Mouse (Mus musculus) heart, postnatal 4 days (tissue): Measurements from ENCODE around the gene Cfap299. TPM values are rescaled to one million over a fixed set of nuclear protein-coding genes. Genes with fewer than 3 reads are reported as not detected.

Source experiments
- DNase-seq: peaks from one replicate; pipeline ENCODE4 v3.0.0; 2021
- total RNA-seq, 2 experiments: library from RNA; stranded (reverse); gene quantifications; 2 replicates each; pipeline ENCODE4 v1.2.3; 2021

Gene Cfap299
- total RNA-seq, 2 experiments from 2014 or later, result not detected

- DNase-seq, result no peak
Observed at GRCm38 (mm10) chr5:98380360-98380759, 51.3 kb downstream of the Cfap299 start.

DNA sequence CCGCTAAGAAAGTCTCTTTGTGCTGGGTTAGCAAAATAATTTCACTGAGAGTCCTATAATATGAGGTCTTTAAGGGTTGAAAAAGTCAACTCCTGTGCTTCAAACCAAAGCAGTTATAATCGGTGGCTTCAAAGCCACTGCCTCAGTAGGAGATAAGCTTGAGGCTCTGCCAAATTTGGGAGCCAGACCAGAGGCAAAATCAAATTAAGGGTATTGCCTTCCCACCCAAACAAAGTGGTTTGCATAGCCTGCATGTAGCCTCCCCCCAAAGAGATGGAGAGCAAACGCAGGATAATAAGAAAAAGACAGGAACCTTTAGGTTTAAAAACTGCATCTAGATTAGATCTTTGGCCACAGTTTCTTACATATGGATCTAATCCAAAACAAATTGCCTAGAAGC lies 58.0 kb downstream of the Cfap299 start:
- DNase-seq, result no peak

GRCm38 (mm10) chr5:98402165-98402564 lies 73.1 kb downstream of the Cfap299 start:
- no peak for DNase-seq

DNA sequence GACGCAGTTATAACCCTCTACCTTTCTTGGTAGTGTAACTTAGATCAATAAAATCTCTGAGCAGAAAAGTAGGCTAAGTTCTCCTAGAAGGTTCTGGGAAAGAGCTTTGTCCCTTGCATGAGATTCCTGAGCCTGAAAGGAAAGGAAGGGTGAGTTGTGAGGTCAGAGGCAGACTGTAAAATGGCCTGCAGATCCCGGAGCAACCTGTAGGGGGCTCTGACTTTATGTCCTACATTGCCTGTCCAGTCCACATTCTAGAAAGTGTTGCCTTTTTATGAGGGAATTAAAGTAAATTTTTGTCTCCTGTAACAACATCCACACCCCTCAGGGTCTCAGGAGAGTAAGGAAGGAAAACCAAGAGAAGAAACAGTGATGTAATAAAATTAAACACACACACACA lies 81.0 kb downstream of the Cfap299 start:
- peak; percentile 24 for DNase-seq

GRCm38 (mm10) chr5:98416385-98417145 lies 87.5 kb downstream of the Cfap299 start:
- no peak for DNase-seq

DNA sequence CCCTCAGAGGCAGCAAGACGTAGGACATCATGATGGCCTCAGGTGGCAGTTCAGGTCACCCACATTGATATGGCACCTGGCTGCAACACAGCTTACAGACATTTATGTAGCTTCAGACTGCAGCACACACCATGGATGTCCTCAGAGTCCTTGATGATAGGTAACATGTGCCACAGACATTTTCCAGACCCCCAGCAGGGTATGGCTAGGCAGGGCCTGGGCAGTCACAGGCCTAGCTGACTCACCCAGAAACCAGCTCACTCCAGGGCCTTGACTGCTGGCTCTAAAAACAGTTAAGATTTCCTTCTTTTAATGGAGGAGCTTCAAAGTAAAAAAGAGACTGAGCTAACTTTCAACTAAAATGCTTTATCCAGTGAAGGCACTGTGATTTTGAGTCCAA lies 95.9 kb downstream of the Cfap299 start:
- DNase-seq, result peak; percentile 8

DNA sequence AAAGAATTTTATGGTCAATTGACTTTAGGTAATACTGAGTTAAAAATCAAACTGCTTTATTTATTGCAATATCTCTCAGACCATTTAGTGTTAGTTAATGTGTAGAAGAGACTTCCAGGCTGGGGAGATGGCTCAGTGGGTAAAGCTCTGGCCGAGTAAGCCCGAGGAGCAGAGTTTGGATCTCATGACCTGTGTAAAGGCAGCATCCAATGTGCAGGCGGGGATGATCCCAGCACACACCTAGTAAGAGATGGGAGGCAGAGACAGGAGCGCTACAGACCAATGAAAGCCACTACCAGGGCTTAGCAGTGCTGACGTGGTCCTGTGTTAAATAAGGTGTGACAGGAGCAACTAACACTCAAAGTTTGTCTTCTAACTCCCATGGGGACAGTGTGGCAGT lies 97.0 kb downstream of the Cfap299 start:
- DNase-seq, result no peak

DNA sequence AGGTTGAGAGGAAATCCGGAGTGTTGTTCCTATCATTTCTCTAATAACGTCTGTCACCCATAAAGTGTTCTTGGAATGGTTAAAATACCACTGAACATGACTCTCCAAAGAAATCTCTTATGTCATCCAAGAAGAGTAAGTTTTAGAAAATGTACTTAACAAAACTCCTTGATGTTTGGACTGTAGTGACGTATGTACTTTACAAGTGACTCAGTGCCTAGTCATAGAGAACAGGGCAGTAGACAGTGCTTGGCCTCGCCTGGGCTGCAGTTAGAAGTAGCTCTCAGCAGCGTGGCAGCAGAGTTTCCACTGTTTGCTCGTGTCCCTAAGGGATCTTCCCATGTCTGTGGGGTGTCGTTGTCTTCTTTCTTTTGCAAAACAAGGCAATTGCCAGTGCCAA lies 101.0 kb downstream of the Cfap299 start:
- no peak for DNase-seq

DNA sequence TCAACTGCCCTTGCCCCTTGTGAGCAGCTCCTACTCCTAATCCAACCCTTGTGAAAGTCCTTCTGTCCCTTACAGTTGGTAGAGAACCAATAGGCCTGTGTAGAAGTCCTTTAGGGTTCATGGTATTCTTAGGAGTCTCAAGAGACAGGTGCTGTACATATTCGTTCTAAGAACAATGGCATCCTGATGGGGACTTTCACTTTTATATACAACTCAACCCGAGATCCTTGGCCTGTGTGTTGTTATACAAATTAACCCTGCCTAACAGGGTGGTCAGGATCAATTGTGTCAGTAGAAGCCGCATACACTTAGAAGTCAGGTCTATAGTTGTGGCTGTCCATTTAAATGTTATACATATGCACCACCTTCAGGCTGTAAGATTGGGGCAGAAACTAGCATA lies 109.6 kb downstream of the Cfap299 start:
- DNase-seq, result no peak

DNA sequence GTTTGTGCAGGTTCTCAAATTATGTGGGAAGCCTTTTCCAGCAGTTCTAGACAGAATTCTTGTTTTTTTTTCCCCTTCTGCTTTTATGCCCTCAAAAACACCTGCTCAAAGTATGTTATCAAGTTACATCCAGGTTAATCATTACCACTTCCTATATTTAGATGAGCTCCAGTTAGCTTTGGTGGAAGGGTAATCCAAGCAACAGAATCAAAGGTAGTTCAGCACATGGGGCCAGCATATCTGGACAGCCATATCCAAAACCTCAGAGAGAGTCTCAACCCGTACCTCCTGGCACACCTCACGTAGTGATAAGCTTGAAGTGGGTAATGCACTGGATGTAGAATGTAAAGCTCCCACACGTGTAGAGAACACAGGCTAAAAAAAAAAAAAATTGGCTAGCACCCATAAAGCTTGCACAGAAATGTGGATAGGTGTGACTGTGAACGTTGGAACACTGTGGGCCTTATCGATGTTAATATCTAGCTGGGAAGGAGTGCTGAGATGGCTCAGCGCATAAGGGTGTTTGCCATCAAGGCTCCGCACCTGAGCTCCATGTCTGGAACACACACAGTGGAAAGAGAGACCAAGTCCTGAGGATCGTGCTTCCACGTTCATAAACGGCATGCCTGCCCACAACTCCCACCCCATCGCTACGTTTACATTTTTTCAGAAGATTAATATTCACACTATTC lies 117.8 kb downstream of the Cfap299 start:
- DNase-seq, result no peak

- DNase-seq, result no peak
Observed at GRCm38 (mm10) chr5:98449873-98450272, 120.8 kb downstream of the Cfap299 start.

GRCm38 (mm10) chr5:98466882-98467535 lies 137.9 kb downstream of the Cfap299 start:
- DNase-seq, result no peak

- DNase-seq, result no peak
Observed at GRCm38 (mm10) chr5:98470052-98470451, 140.9 kb downstream of the Cfap299 start.

DNA sequence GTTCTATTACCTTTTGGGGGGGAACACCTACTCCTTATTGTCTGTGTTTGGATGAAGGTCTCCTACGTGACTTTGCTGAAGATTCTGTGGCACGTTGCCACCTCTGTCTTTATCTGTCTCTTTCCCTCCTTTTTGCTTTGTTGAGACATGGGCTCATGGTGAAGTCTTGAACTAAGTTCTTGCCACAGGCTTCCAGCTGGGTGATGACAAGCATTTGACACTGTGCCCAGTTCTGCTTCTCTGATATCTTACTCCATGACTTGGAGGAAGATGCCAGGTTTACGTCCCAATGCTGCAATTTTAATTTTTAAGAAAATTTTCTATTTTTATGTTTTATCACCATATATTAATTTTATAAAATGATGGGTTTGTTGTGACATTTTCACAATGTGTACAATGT lies 147.4 kb downstream of the Cfap299 start:
- DNase-seq, result peak; percentile 23

GRCm38 (mm10) chr5:98477261-98477660 lies 148.2 kb downstream of the Cfap299 start:
- DNase-seq, result no peak

- DNase-seq, result no peak
Observed at GRCm38 (mm10) chr5:98483507-98483906, 154.4 kb downstream of the Cfap299 start.

GRCm38 (mm10) chr5:98485189-98485588 lies 156.1 kb downstream of the Cfap299 start:
- no peak for DNase-seq

- DNase-seq, result no peak
Observed at GRCm38 (mm10) chr5:98498317-98498716, 169.2 kb downstream of the Cfap299 start.

- no peak for DNase-seq
Observed at GRCm38 (mm10) chr5:98516214-98516613, 187.1 kb downstream of the Cfap299 start.

GRCm38 (mm10) chr5:98520118-98520517 lies 191.0 kb downstream of the Cfap299 start:
- no peak for DNase-seq

DNA sequence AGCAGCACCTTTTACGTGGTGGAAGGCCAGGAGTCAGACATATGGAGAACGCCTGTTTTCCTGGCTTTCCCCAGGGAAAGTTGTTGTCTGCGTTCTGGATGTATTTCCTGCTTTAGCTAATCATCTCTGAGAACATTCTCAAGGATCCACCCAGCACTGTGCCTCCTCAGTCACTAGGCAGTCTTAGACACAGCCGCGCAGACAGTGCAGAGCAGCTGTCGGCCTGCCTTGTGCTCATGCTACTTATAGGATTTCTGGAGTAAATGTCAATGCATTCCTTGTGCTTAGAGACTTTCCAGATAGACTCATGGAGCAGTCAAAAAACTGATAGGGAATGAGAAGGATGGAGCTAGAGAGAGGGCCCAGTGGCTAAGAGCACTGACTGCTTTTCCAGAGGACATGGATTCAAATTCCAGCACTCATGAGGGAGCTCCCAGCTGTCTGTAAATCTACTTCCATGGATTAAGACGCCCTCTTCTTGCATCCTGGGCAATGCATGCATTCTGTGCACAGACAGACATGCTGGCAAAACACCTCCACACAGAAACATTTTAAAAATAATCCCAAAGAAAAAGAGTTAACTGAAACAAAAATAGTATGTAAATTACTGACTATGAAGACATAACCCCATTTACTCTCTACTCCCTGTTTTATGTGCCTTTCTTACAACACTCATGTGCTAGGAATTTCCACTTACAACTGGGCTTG lies 193.3 kb downstream of the Cfap299 start:
- DNase-seq, result no peak

DNA sequence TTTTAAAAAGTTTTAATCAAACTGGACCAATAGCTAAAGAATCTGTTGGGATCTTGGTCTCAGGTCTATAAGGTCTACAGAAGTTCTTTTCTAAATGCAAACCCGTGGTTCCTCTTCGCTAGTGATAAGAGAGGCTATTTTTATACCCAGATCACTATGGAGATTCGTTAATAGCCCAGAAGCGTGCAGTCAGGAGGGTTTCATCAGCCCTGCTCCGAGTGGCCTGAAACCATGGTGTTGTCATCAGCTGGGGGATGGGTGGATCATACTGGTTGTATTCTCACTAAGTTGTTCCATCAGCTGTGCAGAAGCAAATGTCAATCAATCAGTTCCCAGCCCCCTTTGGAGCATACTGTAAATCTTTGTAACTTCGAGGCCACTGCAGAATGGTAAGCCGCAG lies 193.9 kb downstream of the Cfap299 start:
- no peak for DNase-seq

- DNase-seq, result no peak
Observed at GRCm38 (mm10) chr5:98523783-98524182, 194.7 kb downstream of the Cfap299 start.
